Mouse (Mus musculus) CH12.LX (cell line): ENCODE results near the gene Pex1. TPM values are rescaled to one million over a fixed set of nuclear protein-coding genes. Genes with fewer than 3 reads are reported as not detected.

Experiments
- DNase-seq: peaks from one replicate; pipeline ENCODE4 v3.0.0-alpha.2; 2013; ENCODE audit errors: extremely low read depth
- H3K27ac ChIP-seq: 2 replicates; pipeline ENCODE4 v1.5.1; 2012; ENCODE audit warnings: low read depth, mild to moderate bottlenecking, control low read depth, moderate library complexity; ENCODE audit not compliant: insufficient read depth
- H3K27me3 ChIP-seq: replicated peaks from 2 replicates; pipeline ENCODE3; 2012; ENCODE audit warnings: inconsistent platforms
- H3K36me3 ChIP-seq, 2 experiments: replicated peaks in 1 of 2; 2 replicates each; pipeline versions ENCODE3 to v1.6.1; 2012; ENCODE audit warnings: inconsistent platforms in 1 of 2, low read length in 1 of 2, mild to moderate bottlenecking in 1 of 2, mixed read lengths in 1 of 2, moderate library complexity in 1 of 2; ENCODE audit not compliant: control insufficient read depth in 1 of 2, insufficient read depth in 1 of 2
- H3K4me1 ChIP-seq, 2 experiments: 2 replicates each; pipeline ENCODE4 v1.6.1; 2012; ENCODE audit warnings: inconsistent platforms in 1 of 2, moderate library complexity in 1 of 2; ENCODE audit not compliant: insufficient read depth in 2 of 2, control insufficient read depth in 1 of 2
- H3K4me2 ChIP-seq: 2 replicates; pipeline ENCODE4 v1.6.1; 2012; ENCODE audit warnings: low read depth, mild to moderate bottlenecking, control low read depth; ENCODE audit not compliant: poor library complexity, insufficient read depth, severe bottlenecking
- H3K4me3 ChIP-seq, 3 experiments: fragments of 150-350 bp in 1 of 3; sonication (generic) in 1 of 3; replicated peaks in 1 of 3; 2 replicates each; pipeline versions ENCODE3 to v1.5.1; 2011 to 2012; ENCODE audit warnings: low read depth in 2 of 3, low read length in 2 of 3, mild to moderate bottlenecking in 2 of 3, moderate library complexity in 2 of 3, control low read depth in 1 of 3, improper control_type of control experiment in 1 of 3, inconsistent platforms in 1 of 3, mixed read lengths in 1 of 3; ENCODE audit not compliant: poor library complexity in 1 of 3
- H3K79me2 ChIP-seq: replicated peaks from 2 replicates; pipeline ENCODE4 v1.6.1; 2012; ENCODE audit warnings: mild to moderate bottlenecking, moderate library complexity; ENCODE audit not compliant: control insufficient read depth, poor library complexity, insufficient read depth, severe bottlenecking; ENCODE audit errors: extremely low read depth
- H3K9ac ChIP-seq: 2 replicates; pipeline ENCODE4 v1.6.1; 2012; ENCODE audit warnings: low read depth, mild to moderate bottlenecking, control low read depth, moderate library complexity; ENCODE audit not compliant: insufficient read depth
- H3K9me3 ChIP-seq: replicated peaks from 2 replicates; pipeline ENCODE3; 2012; ENCODE audit warnings: low read length, inconsistent platforms, mixed read lengths
- BHLHE40 ChIP-seq: IDR thresholded peaks from 2 replicates; pipeline ENCODE4 v1.6.1; 2011; ENCODE audit warnings: mild to moderate bottlenecking, low read depth, low read length, improper control_type of control experiment
- CHD1 ChIP-seq: IDR thresholded peaks from 2 replicates; pipeline ENCODE4 v1.6.1; 2012; ENCODE audit warnings: low read depth, low read length, improper control_type of control experiment, inconsistent platforms
- CHD2 ChIP-seq: IDR thresholded peaks from 2 replicates; pipeline ENCODE4 v1.6.1; 2011; ENCODE audit warnings: low read length, improper control_type of control experiment
- CTCF ChIP-seq, 2 experiments: IDR thresholded peaks in 1 of 2; conservative IDR thresholded peaks in 1 of 2; 2 replicates each; pipeline ENCODE4 v1.5.1; 2011 to 2012; ENCODE audit warnings: low read depth in 2 of 2, low read length in 2 of 2, improper control_type of control experiment in 1 of 2, inconsistent platforms in 1 of 2, mild to moderate bottlenecking in 1 of 2, moderate library complexity in 1 of 2
- E2F4 ChIP-seq: IDR thresholded peaks from 2 replicates; pipeline ENCODE4 v1.6.1; 2011; ENCODE audit warnings: low read depth, low read length, improper control_type of control experiment; ENCODE audit not compliant: insufficient replicate concordance
- ETS1 ChIP-seq: conservative IDR thresholded peaks from 2 replicates; pipeline ENCODE4 v1.6.1; 2012; ENCODE audit warnings: low read depth, mild to moderate bottlenecking, inconsistent platforms, low read length, improper control_type of control experiment, moderate library complexity
- IRF4 ChIP-seq: IDR thresholded peaks from 2 replicates; pipeline ENCODE4 v1.6.1; 2014; ENCODE audit warnings: low read depth, mild to moderate bottlenecking, inconsistent platforms, low read length, improper control_type of control experiment
- JUN ChIP-seq: IDR thresholded peaks from 2 replicates; pipeline ENCODE4 v1.6.1; 2011; ENCODE audit warnings: low read depth, mild to moderate bottlenecking, low read length, improper control_type of control experiment, moderate library complexity; ENCODE audit not compliant: insufficient read depth
- JUND ChIP-seq: conservative IDR thresholded peaks from 2 replicates; pipeline ENCODE4 v1.6.1; 2011; ENCODE audit warnings: low read depth, low read length, improper control_type of control experiment
- MEF2A ChIP-seq: IDR thresholded peaks from 2 replicates; pipeline ENCODE4 v1.6.1; 2014; ENCODE audit warnings: low read depth, mild to moderate bottlenecking, inconsistent platforms, low read length, improper control_type of control experiment, borderline replicate concordance
- MXI1 ChIP-seq: IDR thresholded peaks from 2 replicates; pipeline ENCODE4 v1.6.1; 2011; ENCODE audit warnings: mild to moderate bottlenecking, low read depth, low read length, improper control_type of control experiment
- MYC ChIP-seq: IDR thresholded peaks from 2 replicates; pipeline ENCODE4 v1.6.1; 2011; ENCODE audit warnings: low read depth, mild to moderate bottlenecking, improper control_type of control experiment, low read length
- NELFE ChIP-seq: IDR thresholded peaks from 2 replicates; pipeline ENCODE4 v1.6.1; 2011; ENCODE audit warnings: low read depth, low read length, improper control_type of control experiment
- PAX5 ChIP-seq: IDR thresholded peaks from 2 replicates; pipeline ENCODE4 v1.6.1; 2012; ENCODE audit warnings: low read length, inconsistent platforms, mixed read lengths
- POLR2A ChIP-seq: IDR thresholded peaks from 2 replicates; pipeline ENCODE4 v1.6.1; 2011; ENCODE audit warnings: low read depth, mild to moderate bottlenecking, improper control_type of control experiment, low read length
- POLR2AphosphoS2 ChIP-seq: IDR thresholded peaks from 2 replicates; pipeline ENCODE4 v1.6.1; 2011; ENCODE audit warnings: low read depth, low read length, improper control_type of control experiment
- SIN3A ChIP-seq: IDR thresholded peaks from 2 replicates; pipeline ENCODE4 v1.6.1; 2012; ENCODE audit warnings: low read length, improper control_type of control experiment, inconsistent platforms
- SMC3 ChIP-seq: IDR thresholded peaks from 2 replicates; pipeline ENCODE4 v1.6.1; 2011; ENCODE audit warnings: low read depth, low read length, improper control_type of control experiment
- TBP ChIP-seq: conservative IDR thresholded peaks from 2 replicates; pipeline ENCODE4 v1.6.1; 2011; ENCODE audit warnings: low read depth, low read length, improper control_type of control experiment
- TCF12 ChIP-seq: IDR thresholded peaks from 2 replicates; pipeline ENCODE4 v1.6.1; 2014; ENCODE audit warnings: low read depth, mild to moderate bottlenecking, inconsistent platforms, low read length, improper control_type of control experiment
- UBTF ChIP-seq: IDR thresholded peaks from 2 replicates; pipeline ENCODE4 v1.6.1; 2012; ENCODE audit warnings: low read depth, mild to moderate bottlenecking, inconsistent platforms, low read length, improper control_type of control experiment, moderate library complexity
- USF1 ChIP-seq: IDR thresholded peaks from 2 replicates; pipeline ENCODE4 v1.6.1; 2014; ENCODE audit warnings: low read depth, mild to moderate bottlenecking, inconsistent platforms, low read length, improper control_type of control experiment
- USF2 ChIP-seq: conservative IDR thresholded peaks from 2 replicates; pipeline ENCODE4 v1.6.1; 2011; ENCODE audit warnings: low read depth, low read length, improper control_type of control experiment
- ZC3H11A ChIP-seq: IDR thresholded peaks from 2 replicates; pipeline ENCODE4 v1.6.1; 2012; ENCODE audit warnings: low read depth, mild to moderate bottlenecking, inconsistent platforms, low read length, improper control_type of control experiment
- ZMIZ1 ChIP-seq: IDR thresholded peaks from 2 replicates; pipeline ENCODE4 v1.6.1; 2012; ENCODE audit warnings: low read depth, mild to moderate bottlenecking, inconsistent platforms, low read length, improper control_type of control experiment
- dilution Hi-C: fragments of 300-500 bp; cut with MboI; formaldehyde crosslinking; loops from 2 replicates; pipeline ENCODE4 v1.14.3; 2020; ENCODE audit warnings: low sequenced_read_pairs; ENCODE audit not compliant: extremely low pct_unique_long_range_greater_than_20kb, extremely low pct_ligation_motif_present
- in situ Hi-C: fragments of 300-500 bp; cut with MboI; formaldehyde crosslinking; loops from 3 replicates; pipeline ENCODE4 v1.14.3; 2019; ENCODE audit warnings: low sequenced_read_pairs, low pct_ligation_motif_present, low pct_unique_long_range_greater_than_20kb, mixed read lengths
- polyA plus RNA-seq: library from polyadenylated mRNA; unstranded; fragments of >175 nt; gene quantifications from 2 replicates; pipeline ENCODE4 v1.2.1, GENCODE M21; 2012; ENCODE audit warnings: low read depth; ENCODE audit not compliant: insufficient read length
- total RNA-seq, 2 experiments: library from RNA; depleted of rRNA; stranded (reverse); fragments of 300-350 nt in 1 of 2; fragments of >200 nt in 1 of 2; gene quantifications; 2 replicates each; pipeline ENCODE4 v1.2.3; 2012 to 2014

The Pex1 gene
- total and polyA plus RNA-seq, 3 experiments, result 8.4 to 14.4 (median 11.2) TPM

DNA sequence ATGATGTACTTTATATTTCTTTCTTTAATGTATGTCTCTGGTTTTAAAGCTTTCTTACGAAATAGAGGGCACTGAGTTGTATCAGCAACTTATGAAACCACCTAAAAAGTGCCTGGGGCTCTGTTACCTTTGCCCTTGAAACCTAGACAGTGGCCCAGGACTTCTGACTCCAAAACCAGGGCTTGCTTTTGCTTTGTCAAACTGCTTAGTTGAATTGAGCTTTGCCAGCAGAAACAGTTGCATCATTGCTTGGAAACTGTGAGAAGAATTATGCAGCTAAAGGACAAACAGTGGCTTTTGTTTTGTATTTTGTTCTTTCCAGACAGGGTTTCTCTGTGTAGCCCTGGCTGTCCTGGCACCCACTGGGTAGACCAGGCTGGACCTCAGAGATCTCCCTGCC, 4.4 kb downstream of the Pex1 start:
- no peak overlapping the region for H3K9ac ChIP-seq
- no peaks in the 10 kb centered on the region for H3K9me3 ChIP-seq
- DNase-seq, result no peak
- H3K4me1 ChIP-seq, result peaks cover 0 to 8% of the 10 kb centered on the region in 2 experiments; a peak in 2 of 4 replicates
- H3K79me2 ChIP-seq, result peaks cover 3% of the 10 kb centered on the region
- in situ Hi-C loops, result no loop called here
- no peak overlapping the region for H3K4me3 ChIP-seq
- TF ChIP-seq MEF2A (no peak), CHD1 (no peak), TBP (no peak), CHD2 (no peak), ETS1 (no peak), CTCF (conservative IDR thresholded peaks at IDR 0.05 in 1 of 2, IDR thresholded peaks at IDR 0.05 in 1 of 2; ENCODE audit: low read depth in 2 of 2, low read length in 2 of 2) (no peak), TCF12 (no peak), BHLHE40 (no peak), NELFE (no peak), MYC (no peak), JUN (no peak), USF2 (no peak)
- no peak overlapping the region for H3K27ac ChIP-seq
- H3K27me3 ChIP-seq, result no peaks in the 10 kb centered on the region
- dilution Hi-C loops, result no loop called here
- no peak overlapping the region for H3K4me2 ChIP-seq
- H3K36me3 ChIP-seq, result peaks cover 1 to 23% of the 10 kb centered on the region in 2 experiments

DNA sequence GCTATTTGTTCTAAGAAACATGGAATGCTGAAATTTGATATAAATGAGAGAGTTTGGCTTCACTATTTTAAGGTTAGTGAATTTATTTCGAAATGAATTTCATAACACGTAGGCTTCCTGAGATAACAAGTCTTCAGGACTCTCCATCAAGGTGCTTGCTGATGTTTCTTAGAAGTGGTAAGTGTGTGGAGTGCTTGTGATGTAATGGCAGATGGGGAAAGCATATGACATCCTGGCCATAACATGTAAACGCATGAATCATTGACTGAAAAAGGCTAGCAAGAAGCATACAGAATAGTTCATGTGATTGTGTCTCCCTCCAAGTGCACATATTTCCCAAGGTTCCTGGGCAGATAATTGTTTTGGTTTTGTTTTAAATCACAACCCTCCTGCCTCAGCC, 4.9 kb downstream of the Pex1 start:
- Histone ChIP-seq H3K27me3 (no peaks in the 10 kb centered on the region), H3K27ac (no peak overlapping the region), H3K36me3 (peaks cover 6 to 28% of the 10 kb centered on the region in 2 experiments), H3K4me3 (no peak overlapping the region), H3K79me2 (no peaks in the 10 kb centered on the region), H3K9ac (no peak overlapping the region), H3K9me3 (no peaks in the 10 kb centered on the region), H3K4me2 (no peak overlapping the region), H3K4me1 (peaks cover 0 to 7% of the 10 kb centered on the region in 2 experiments; a peak in 2 of 4 replicates)
- in situ Hi-C loops, result no loop called here
- TF ChIP-seq UBTF (no peak), E2F4 (no peak), PAX5 (no peak), IRF4 (no peak), MXI1 (no peak), TBP (no peak), ZMIZ1 (no peak), JUND (no peak), SMC3 (no peak), USF1 (no peak), POLR2AphosphoS2 (no peak), TCF12 (no peak), POLR2A (no peak), SIN3A (no peak), ZC3H11A (no peak)
- no peak for DNase-seq
- dilution Hi-C loops, result no loop called here
